Mouse (Mus musculus) megakaryocyte, embryonic 14.5 days (primary cell): ENCODE measurements around the gene Fntb.

Experiments
- FLI1 ChIP-seq: IDR thresholded peaks from 2 replicates; pipeline ENCODE4 v1.6.1; 2012; ENCODE audit warnings: low read length, inconsistent platforms, mixed read lengths
- GATA1 ChIP-seq: IDR thresholded peaks from 3 replicates; pipeline ENCODE4 v1.6.1; 2012; ENCODE audit warnings: mixed read lengths, low read length, inconsistent platforms, borderline replicate concordance

- TF ChIP-seq FLI1 (no peak), GATA1 (no peak)
These were observed 192.3 kb downstream of the Fntb start for GRCm38 (mm10) chr12:76957688-76958087.
